Mouse (Mus musculus) lung, adult 2 months (tissue): ENCODE data around the gene Casz1.

Source experiments
- CTCF ChIP-seq: fragments of 200-500 bp; IDR thresholded peaks from 2 replicates; pipeline ENCODE4 v1.5.1; 2011; ENCODE audit warnings: mild to moderate bottlenecking, low read length, control low read depth; ENCODE audit not compliant: insufficient read depth
- POLR2A ChIP-seq: fragments of 200-500 bp; IDR thresholded peaks from 2 replicates; pipeline ENCODE4 v1.6.1; 2011; ENCODE audit warnings: low read depth, mild to moderate bottlenecking, control low read depth, low read length, borderline replicate concordance; ENCODE audit errors: extremely low read depth

- TF ChIP-seq POLR2A (no peak), CTCF (no peak)
Observed at GRCm38 (mm10) chr4:148973387-148973786, 169.2 kb downstream of the Casz1 start.
